Mouse (Mus musculus) MEL (cell line): ENCODE measurements at regions not wholly inside any gene's neighbourhood (a gene's known extent, or its start where the extent isn't known, plus 50 kb on each side); places are given as distances from the start of the nearest gene placed in this dataset.

ENCODE experiments used
- DNase-seq: peaks from one replicate; pipeline ENCODE4 v3.0.0; 2011; ENCODE audit warnings: low read depth, low spot score
- H3K27ac ChIP-seq: 2 replicates; pipeline ENCODE4 v1.5.1; 2012; ENCODE audit warnings: low read depth, mild to moderate bottlenecking, control low read depth, low read length, moderate library complexity; ENCODE audit not compliant: control insufficient read depth
- H3K27me3 ChIP-seq, 2 experiments: fragments of 150-350 bp in 1 of 2; sonication (generic) in 1 of 2; 2 replicates each; pipeline ENCODE4 v1.6.1; 2012; ENCODE audit warnings: low read length in 2 of 2, mild to moderate bottlenecking in 2 of 2, improper control_type of control experiment in 1 of 2, moderate library complexity in 1 of 2; ENCODE audit not compliant: insufficient read depth in 2 of 2, control insufficient read depth in 1 of 2
- H3K36me3 ChIP-seq, 2 experiments: 2 replicates each; pipeline ENCODE4 v1.6.1; 2012 to 2014; ENCODE audit warnings: low read length in 2 of 2, improper control_type of control experiment in 1 of 2, inconsistent platforms in 1 of 2, mild to moderate bottlenecking in 1 of 2; ENCODE audit not compliant: insufficient read depth in 2 of 2, control insufficient read depth in 1 of 2
- H3K4me1 ChIP-seq, 2 experiments: fragments of 150-350 bp in 1 of 2; sonication (generic) in 1 of 2; 2 replicates each; pipeline ENCODE4 v1.6.1; 2012; ENCODE audit warnings: low read length in 2 of 2, improper control_type of control experiment in 1 of 2, mild to moderate bottlenecking in 1 of 2; ENCODE audit not compliant: insufficient read depth in 2 of 2, control insufficient read depth in 1 of 2
- H3K4me3 ChIP-seq, 2 experiments: fragments of 150-350 bp in 1 of 2; sonication (generic) in 1 of 2; 2 replicates each; pipeline ENCODE4 v1.5.1; 2012; ENCODE audit warnings: low read depth in 2 of 2, low read length in 2 of 2, mild to moderate bottlenecking in 2 of 2, moderate library complexity in 2 of 2, control low read depth in 1 of 2, improper control_type of control experiment in 1 of 2; ENCODE audit not compliant: control insufficient read depth in 1 of 2, insufficient read depth in 1 of 2
- H3K79me2 ChIP-seq: 2 replicates; pipeline ENCODE4 v1.6.1; 2012; ENCODE audit warnings: mild to moderate bottlenecking, low read length, moderate library complexity; ENCODE audit not compliant: control insufficient read depth, poor library complexity, insufficient read depth
- H3K9ac ChIP-seq: 2 replicates; pipeline ENCODE4 v1.6.1; 2012; ENCODE audit warnings: low read depth, mild to moderate bottlenecking, control low read depth, low read length, moderate library complexity; ENCODE audit not compliant: control insufficient read depth, poor library complexity, severe bottlenecking
- H3K9me3 ChIP-seq: fragments of 150-350 bp; sonication (generic); replicated peaks from 2 replicates; pipeline ENCODE4 v1.6.1; 2012; ENCODE audit warnings: mild to moderate bottlenecking, low read length, improper control_type of control experiment, moderate library complexity; ENCODE audit not compliant: insufficient read depth
- CHD1 ChIP-seq: IDR thresholded peaks from 2 replicates; pipeline ENCODE4 v1.6.1; 2012; ENCODE audit warnings: low read depth, mild to moderate bottlenecking, inconsistent platforms, low read length, improper control_type of control experiment
- GABPA ChIP-seq: IDR thresholded peaks from 2 replicates; pipeline ENCODE4 v1.6.1; 2012; ENCODE audit warnings: low read depth, mild to moderate bottlenecking, inconsistent platforms, low read length, improper control_type of control experiment, moderate library complexity
- HCFC1 ChIP-seq: IDR thresholded peaks from 2 replicates; pipeline ENCODE4 v1.6.1; 2012; ENCODE audit warnings: low read depth, mild to moderate bottlenecking, inconsistent platforms, low read length, improper control_type of control experiment, moderate library complexity
- JUND ChIP-seq: IDR thresholded peaks from 2 replicates; pipeline ENCODE4 v1.6.1; 2011; ENCODE audit warnings: low read depth, mild to moderate bottlenecking, improper control_type of control experiment, low read length
- KAT2A ChIP-seq: conservative IDR thresholded peaks from 2 replicates; pipeline ENCODE4 v1.6.1; 2012; ENCODE audit warnings: low read depth, low read length, improper control_type of control experiment, inconsistent platforms
- MAX ChIP-seq: IDR thresholded peaks from 2 replicates; pipeline ENCODE4 v1.6.1; 2011; ENCODE audit warnings: low read length, improper control_type of control experiment
- NRF1 ChIP-seq: IDR thresholded peaks from 2 replicates; pipeline ENCODE4 v1.6.1; 2014; ENCODE audit warnings: low read depth, mild to moderate bottlenecking, inconsistent platforms, low read length, improper control_type of control experiment, moderate library complexity; ENCODE audit not compliant: poor library complexity, insufficient read depth, severe bottlenecking
- POLR2AphosphoS2 ChIP-seq: IDR thresholded peaks from 2 replicates; pipeline ENCODE4 v1.6.1; 2011; ENCODE audit warnings: low read length, improper control_type of control experiment
- POLR2AphosphoS5 ChIP-seq: IDR thresholded peaks from 2 replicates; pipeline ENCODE4 v1.6.1; 2012; ENCODE audit warnings: low read depth, borderline replicate concordance, mild to moderate bottlenecking, inconsistent platforms, low read length, moderate library complexity, mixed read lengths
- SIN3A ChIP-seq: IDR thresholded peaks from 2 replicates; pipeline ENCODE4 v1.6.1; 2012; ENCODE audit warnings: low read length, improper control_type of control experiment, inconsistent platforms
- TAL1 ChIP-seq: IDR thresholded peaks from 2 replicates; pipeline ENCODE4 v1.6.1; 2012; ENCODE audit warnings: mild to moderate bottlenecking, inconsistent platforms, low read length, moderate library complexity, mixed read lengths
- TCF12 ChIP-seq: IDR thresholded peaks from 2 replicates; pipeline ENCODE4 v1.6.1; 2014; ENCODE audit warnings: low read depth, mild to moderate bottlenecking, inconsistent platforms, low read length, improper control_type of control experiment, moderate library complexity
- UBTF ChIP-seq: IDR thresholded peaks from 2 replicates; pipeline ENCODE4 v1.6.1; 2012; ENCODE audit warnings: low read depth, mild to moderate bottlenecking, inconsistent platforms, low read length, improper control_type of control experiment, moderate library complexity, borderline replicate concordance; ENCODE audit not compliant: insufficient read depth
- USF1 ChIP-seq: IDR thresholded peaks from 2 replicates; pipeline ENCODE4 v1.6.1; 2014; ENCODE audit warnings: low read depth, mild to moderate bottlenecking, inconsistent platforms, low read length, improper control_type of control experiment, moderate library complexity
- ZKSCAN1 ChIP-seq: IDR thresholded peaks from 2 replicates; pipeline ENCODE4 v1.6.1; 2012; ENCODE audit warnings: low read depth, mild to moderate bottlenecking, inconsistent platforms, low read length, improper control_type of control experiment, moderate library complexity

DNA sequence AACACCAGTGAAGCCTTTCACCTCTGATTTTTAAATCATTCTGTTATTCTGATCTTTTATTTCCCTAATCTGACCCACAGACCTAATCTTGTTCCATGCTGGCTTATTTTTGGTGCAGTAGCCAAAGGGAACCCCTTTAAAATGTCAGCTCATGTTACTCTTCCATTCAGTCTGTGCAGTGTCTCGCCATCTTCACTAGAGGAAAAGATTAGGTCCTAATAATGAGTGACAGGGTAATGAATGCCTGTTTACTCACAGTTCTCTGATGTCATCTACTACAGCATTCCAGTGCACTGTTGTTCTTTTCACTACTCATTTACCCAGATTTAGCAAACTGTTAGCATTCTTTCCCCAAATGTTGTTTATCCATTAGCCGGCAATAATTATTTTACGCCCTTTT, 388.2 kb downstream of the Tecrl start:
- Histone ChIP-seq H3K4me3 (no peak overlapping the region), H3K79me2 (no peaks in the 10 kb centered on the region), H3K36me3 (no peaks in the 10 kb centered on the region), H3K27ac (no peak overlapping the region), H3K9ac (no peak overlapping the region), H3K9me3 (no peaks in the 10 kb centered on the region), H3K4me1 (no peaks in the 10 kb centered on the region), H3K27me3 (no peaks in the 10 kb centered on the region)
- no peak for DNase-seq
- TF ChIP-seq CHD1 (no peak), POLR2AphosphoS2 (no peak), MAX (no peak), HCFC1 (no peak), TCF12 (no peak), NRF1 (no peak), JUND (no peak), UBTF (no peak), ZKSCAN1 (no peak), POLR2AphosphoS5 (no peak), USF1 (no peak)

DNA sequence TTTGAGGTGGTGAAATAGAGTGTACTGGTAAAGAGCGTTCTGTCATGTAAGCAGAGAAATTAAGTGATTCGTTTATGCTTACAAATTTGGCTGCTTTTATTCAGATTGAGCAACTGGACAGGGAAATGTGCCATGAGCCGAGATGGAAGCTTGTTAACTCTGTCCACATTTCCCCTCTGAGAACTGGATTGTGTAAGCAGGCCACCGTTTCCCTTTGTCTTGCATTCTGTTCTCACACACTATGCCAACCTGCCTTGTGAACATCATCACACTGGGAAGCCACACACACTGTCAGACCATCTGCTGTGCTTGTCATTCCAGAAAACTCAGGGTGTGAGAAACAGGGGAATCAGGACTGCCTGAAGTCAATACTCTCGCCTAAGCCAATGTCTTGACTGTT, 388.8 kb downstream of the Tecrl start:
- H3K36me3 ChIP-seq, result no peaks in the 10 kb centered on the region
- TF ChIP-seq TAL1, result no peak
- no peak for TF ChIP-seq CHD1
- no peak for TF ChIP-seq SIN3A
- no peak for TF ChIP-seq TCF12
- no peak for TF ChIP-seq GABPA
- TF ChIP-seq ZKSCAN1, result no peak
- no peak for TF ChIP-seq KAT2A

GRCm38 (mm10) chr5:82964513-82964912, 390.5 kb downstream of the Tecrl start:
- no peak for TF ChIP-seq TCF12
- no peak for TF ChIP-seq POLR2AphosphoS2
- TF ChIP-seq, all 39 proteins: peak for 0
- H3K9ac ChIP-seq, result no peak overlapping the region
- no peaks in the 10 kb centered on the region for H3K27me3 ChIP-seq
- no peak for DNase-seq
- no peaks in the 10 kb centered on the region for H3K9me3 ChIP-seq
- H3K36me3 ChIP-seq, result no peaks in the 10 kb centered on the region
- H3K4me3 ChIP-seq, result no peak overlapping the region
- no peaks in the 10 kb centered on the region for H3K4me1 ChIP-seq
- H3K27ac ChIP-seq, result no peak overlapping the region
- H3K79me2 ChIP-seq, result no peaks in the 10 kb centered on the region

More for the DNA sequence above, 388.8 kb downstream of the Tecrl start:
- no peak overlapping the region for H3K27ac ChIP-seq
- no peak overlapping the region for H3K4me3 ChIP-seq
- H3K27me3 ChIP-seq, result no peaks in the 10 kb centered on the region
- no peaks in the 10 kb centered on the region for H3K4me1 ChIP-seq
- H3K9ac ChIP-seq, result no peak overlapping the region
- H3K9me3 ChIP-seq, result no peaks in the 10 kb centered on the region
- H3K79me2 ChIP-seq, result no peaks in the 10 kb centered on the region
- DNase-seq, result no peak
